Mouse (Mus musculus) midbrain, embryonic 11.5 days (tissue): ENCODE measurements around the gene Ttc39b. TPM values are rescaled to one million over a fixed set of nuclear protein-coding genes. Genes with fewer than 3 reads are reported as not detected.
A peak's percentile ranks its signal among the peaks of the same experiment; 100 is the strongest.

Experiments
- ATAC-seq: fragments of 200-750 bp; cut with Nextera tagmentation; 2 replicates; pipeline ENCODE4 v1.8.0; 2017; ENCODE audit warnings: moderate TSS enrichment, moderate library complexity; ENCODE audit not compliant: low FRiP score
- DNase-seq: peaks from one replicate; pipeline ENCODE4 v3.0.0; 2015; ENCODE audit warnings: low spot score; ENCODE audit errors: missing footprints
- H3K27ac ChIP-seq: fragments of 300-500 bp; sonication (generic); 2 replicates; pipeline ENCODE4 v1.5.1; 2014; ENCODE audit warnings: low read depth, low read length
- H3K27me3 ChIP-seq: fragments of 300-500 bp; sonication (generic); 2 replicates; pipeline ENCODE4 v1.6.1; 2014; ENCODE audit warnings: mild to moderate bottlenecking, low read length, moderate library complexity, mixed read lengths; ENCODE audit not compliant: control insufficient read depth, insufficient read depth
- H3K36me3 ChIP-seq: fragments of 300-500 bp; sonication (generic); 2 replicates; pipeline ENCODE4 v1.6.1; 2014; ENCODE audit warnings: mild to moderate bottlenecking, low read length, moderate library complexity, mixed read lengths; ENCODE audit not compliant: control insufficient read depth, insufficient read depth
- H3K4me1 ChIP-seq: fragments of 300-500 bp; sonication (generic); 2 replicates; pipeline ENCODE4 v1.6.1; 2014; ENCODE audit warnings: low read length; ENCODE audit not compliant: control insufficient read depth, insufficient read depth
- H3K4me2 ChIP-seq: fragments of 300-500 bp; sonication (generic); 2 replicates; pipeline ENCODE4 v1.6.1; 2014; ENCODE audit warnings: mild to moderate bottlenecking, moderate library complexity
- H3K4me3 ChIP-seq: fragments of 300-500 bp; sonication (generic); 2 replicates; pipeline ENCODE4 v1.5.1; 2014; ENCODE audit warnings: low read depth, low read length
- H3K9ac ChIP-seq: fragments of 300-500 bp; sonication (generic); 2 replicates; pipeline ENCODE4 v1.6.1; 2014; ENCODE audit warnings: low read length
- H3K9me3 ChIP-seq: fragments of 300-500 bp; sonication (generic); 2 replicates; pipeline ENCODE4 v1.6.1; 2016; ENCODE audit warnings: low read length; ENCODE audit not compliant: control insufficient read depth
- WGBS: fragments of 180-500 bp; shearing (Covaris S2); extraction: QIAGEN DNeasy Blood & Tissue Kit; methylation state at CpG from one replicate; pipeline ENCODE4 v1.1.7; 2014; 5-methylcytosine and 5-hydroxymethylcytosine counted together
- polyA plus RNA-seq: library from polyadenylated mRNA; unstranded; fragments of >200 nt; fragmentation: Nextera tagmentation; extraction: Ambion mirVana; gene quantifications from 2 replicates; pipeline ENCODE4 v1.2.1, GENCODE M21; 2014

The Ttc39b gene
- polyA plus RNA-seq, 1 experiment from 2014 or later = 1.9 TPM

DNA sequence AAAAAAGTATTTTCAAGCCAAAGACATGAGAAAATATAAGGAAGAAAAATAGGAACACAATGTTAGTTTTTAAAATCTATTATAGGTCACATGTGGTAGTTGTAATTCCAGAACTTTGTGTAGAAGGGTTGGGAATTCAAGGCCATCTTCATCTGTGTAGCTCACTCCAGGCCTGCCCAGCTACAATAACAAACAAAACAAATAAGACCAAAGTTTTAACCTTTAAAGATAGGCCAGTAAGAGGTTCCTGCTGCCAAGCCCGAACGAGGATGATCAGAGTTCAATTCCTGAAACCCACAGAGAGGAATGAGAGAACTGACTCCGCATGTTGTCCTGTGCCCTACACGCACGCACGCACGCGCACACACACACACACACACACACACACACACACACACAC lies 53.6 kb downstream of the Ttc39b start:
- H3K36me3 ChIP-seq = no peaks in the 10 kb centered on the region
- no peaks in the 10 kb centered on the region for H3K9me3 ChIP-seq
- no peaks in the 10 kb centered on the region for H3K4me1 ChIP-seq
- no peak overlapping the region for H3K27ac ChIP-seq
- H3K4me2 ChIP-seq = no peak overlapping the region
- H3K9ac ChIP-seq = no peak overlapping the region
- no peaks in the 10 kb centered on the region for H3K27me3 ChIP-seq
- no peak overlapping the region for H3K4me3 ChIP-seq
- no peak for ATAC-seq
- DNase-seq = no peak
- WGBS = 94% methylated on average over 8 of the region's 8 CpGs

DNA sequence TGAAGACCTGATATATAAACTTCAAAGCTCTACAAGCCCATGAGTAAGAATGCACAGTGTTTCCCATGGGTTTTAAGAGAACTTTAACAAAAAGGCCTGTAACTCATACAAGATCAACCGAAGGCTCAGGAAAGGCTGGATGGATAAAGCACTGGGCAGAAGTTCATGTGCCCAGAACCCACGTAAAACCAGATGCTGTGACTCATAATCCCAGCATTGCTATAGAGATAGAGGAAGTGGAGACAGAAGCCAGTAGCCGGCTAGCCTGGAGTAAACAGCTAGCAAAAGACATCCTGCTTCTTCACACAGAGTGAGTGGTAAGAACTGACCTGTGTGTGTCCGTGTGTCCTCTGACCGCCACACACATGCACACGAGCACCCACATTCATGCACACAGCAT lies 54.4 kb downstream of the Ttc39b start:
- ATAC-seq (no peak), DNase-seq (no peak)
- no peak overlapping the region for H3K4me3 ChIP-seq
- 89% methylated on average over 6 of the region's 6 CpGs for WGBS
- H3K27ac ChIP-seq = no peak overlapping the region
- H3K4me2 ChIP-seq = no peak overlapping the region
- H3K9me3 ChIP-seq = no peaks in the 10 kb centered on the region
- H3K36me3 ChIP-seq = no peaks in the 10 kb centered on the region
- H3K9ac ChIP-seq = no peak overlapping the region
- no peaks in the 10 kb centered on the region for H3K27me3 ChIP-seq
- H3K4me1 ChIP-seq = no peaks in the 10 kb centered on the region

DNA sequence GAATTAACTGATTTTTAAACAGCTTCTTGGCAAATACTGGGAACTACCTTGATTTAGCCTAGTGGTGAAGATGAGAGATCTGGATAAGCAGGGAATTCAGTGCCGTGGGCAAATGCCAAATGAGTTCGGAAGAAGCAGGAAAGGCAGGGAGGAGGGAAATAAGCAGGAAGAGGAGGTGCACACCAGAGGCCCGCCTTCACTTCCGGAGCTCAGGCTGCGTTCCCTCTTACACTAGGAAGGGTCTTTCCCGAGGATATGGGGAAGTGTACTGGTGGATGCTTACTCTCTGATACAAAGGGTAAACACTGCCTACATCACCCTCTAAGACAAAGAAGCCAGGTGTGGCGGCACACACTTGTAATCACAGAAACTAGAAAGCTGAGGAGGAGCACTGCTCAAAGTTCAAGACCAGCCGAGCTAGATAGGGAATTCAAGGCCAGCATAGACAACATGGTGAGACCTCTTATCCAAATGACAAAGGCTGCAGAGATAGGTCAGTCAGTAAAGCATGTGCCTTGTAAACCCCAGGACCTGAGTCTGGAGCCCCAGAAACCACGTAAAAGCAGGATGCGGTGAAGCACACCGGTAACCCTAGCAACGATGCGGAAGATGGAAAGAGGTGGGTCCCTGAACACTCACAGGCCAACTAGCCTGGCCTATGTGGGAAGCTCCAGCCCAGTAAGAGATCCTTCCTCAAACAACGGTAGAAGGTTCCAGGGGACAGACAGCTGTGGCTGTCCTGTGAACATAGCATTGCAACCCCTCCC lies 57.9 kb downstream of the Ttc39b start:
- ATAC-seq = no peak
- WGBS = 82% methylated on average over 14 of the region's 14 CpGs

DNA sequence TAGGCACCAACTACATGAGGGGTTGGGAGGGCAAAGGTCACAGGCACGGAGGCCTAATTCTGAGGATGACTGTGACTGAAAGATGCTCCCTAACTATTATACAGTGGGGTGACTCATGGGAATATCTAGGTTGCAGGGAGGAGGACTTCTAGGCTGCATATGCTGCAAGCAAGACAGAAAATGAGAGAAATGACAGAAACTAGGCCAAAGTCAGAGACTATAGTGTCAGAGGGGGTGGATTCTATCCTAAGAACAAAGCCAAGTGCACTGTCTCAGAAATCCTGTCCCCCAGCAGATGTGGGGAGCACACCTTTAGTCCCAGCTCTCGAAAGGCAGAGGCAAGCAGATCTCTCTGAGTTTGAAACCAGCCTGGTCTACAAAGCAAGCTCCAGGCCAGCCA lies 59.2 kb downstream of the Ttc39b start:
- Histone ChIP-seq H3K9me3 (no peaks in the 10 kb centered on the region), H3K4me3 (no peak overlapping the region), H3K4me1 (no peaks in the 10 kb centered on the region), H3K27me3 (no peaks in the 10 kb centered on the region), H3K36me3 (no peaks in the 10 kb centered on the region), H3K27ac (no peak overlapping the region), H3K9ac (no peak overlapping the region), H3K4me2 (no peak overlapping the region)
- DNase-seq (no peak), ATAC-seq (no peak)
- WGBS = 91% methylated on average over 2 of the region's 2 CpGs

More for the DNA sequence above, 57.9 kb downstream of the Ttc39b start:
- Histone ChIP-seq H3K27me3 (no peaks in the 10 kb centered on the region), H3K4me3 (no peak overlapping the region), H3K9me3 (no peaks in the 10 kb centered on the region), H3K27ac (no peak overlapping the region), H3K4me1 (no peaks in the 10 kb centered on the region), H3K9ac (no peak overlapping the region), H3K36me3 (no peaks in the 10 kb centered on the region), H3K4me2 (no peak overlapping the region)
- no peak for DNase-seq

DNA sequence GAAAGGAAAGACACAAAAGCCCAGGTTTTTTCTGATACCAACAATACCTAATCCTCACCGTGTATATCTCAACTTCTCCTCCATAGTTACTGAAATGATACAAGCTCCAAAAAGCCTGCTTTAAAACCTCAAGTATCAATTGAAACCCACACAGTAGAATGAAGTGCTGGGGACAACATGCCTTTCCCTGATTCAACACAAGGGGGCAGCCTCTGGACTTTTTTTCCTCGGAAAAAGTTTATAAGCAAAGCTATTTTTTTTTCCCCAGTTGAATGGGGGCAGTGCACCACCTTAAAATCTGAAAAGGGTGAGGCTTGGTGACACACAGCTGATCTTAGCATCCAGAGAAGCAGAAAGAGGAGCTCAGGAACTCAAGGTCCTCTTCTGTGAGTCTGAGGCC lies 62.1 kb downstream of the Ttc39b start:
- peak; percentile 97 for DNase-seq
- Histone ChIP-seq H3K9me3 (no peaks in the 10 kb centered on the region), H3K4me2 (no peak overlapping the region), H3K27ac (no peak overlapping the region), H3K36me3 (no peaks in the 10 kb centered on the region), H3K27me3 (no peaks in the 10 kb centered on the region), H3K9ac (no peak overlapping the region), H3K4me1 (no peaks in the 10 kb centered on the region), H3K4me3 (no peak overlapping the region)
- WGBS = 14% methylated on average over 2 of the region's 2 CpGs
- no peak for ATAC-seq

DNA sequence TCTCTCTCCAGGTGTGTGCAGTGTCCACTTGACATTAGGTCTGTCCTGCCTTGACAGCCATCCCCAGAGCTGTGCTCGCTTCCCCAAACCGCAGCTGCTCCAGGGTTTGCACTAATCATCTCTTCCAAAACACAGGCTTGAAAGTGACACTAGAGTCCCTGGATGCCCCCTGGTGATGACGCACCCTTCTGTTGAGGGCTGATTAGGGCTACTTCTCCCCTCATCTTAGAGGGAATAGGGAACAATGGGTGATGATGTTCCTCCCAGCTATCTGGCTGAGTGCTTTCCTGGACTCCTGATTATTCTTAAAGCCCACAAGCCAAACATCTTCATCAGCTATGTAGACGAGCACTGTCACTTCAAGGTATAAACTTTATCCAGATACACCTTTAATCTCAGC lies 64.4 kb downstream of the Ttc39b start:
- no peaks in the 10 kb centered on the region for H3K4me1 ChIP-seq
- no peak overlapping the region for H3K4me2 ChIP-seq
- ATAC-seq = no peak
- no peak overlapping the region for H3K27ac ChIP-seq
- no peaks in the 10 kb centered on the region for H3K9me3 ChIP-seq
- no peaks in the 10 kb centered on the region for H3K27me3 ChIP-seq
- 86% methylated on average over 4 of the region's 4 CpGs for WGBS
- H3K36me3 ChIP-seq = no peaks in the 10 kb centered on the region
- H3K4me3 ChIP-seq = no peak overlapping the region
- no peak overlapping the region for H3K9ac ChIP-seq
- no peak for DNase-seq

DNA sequence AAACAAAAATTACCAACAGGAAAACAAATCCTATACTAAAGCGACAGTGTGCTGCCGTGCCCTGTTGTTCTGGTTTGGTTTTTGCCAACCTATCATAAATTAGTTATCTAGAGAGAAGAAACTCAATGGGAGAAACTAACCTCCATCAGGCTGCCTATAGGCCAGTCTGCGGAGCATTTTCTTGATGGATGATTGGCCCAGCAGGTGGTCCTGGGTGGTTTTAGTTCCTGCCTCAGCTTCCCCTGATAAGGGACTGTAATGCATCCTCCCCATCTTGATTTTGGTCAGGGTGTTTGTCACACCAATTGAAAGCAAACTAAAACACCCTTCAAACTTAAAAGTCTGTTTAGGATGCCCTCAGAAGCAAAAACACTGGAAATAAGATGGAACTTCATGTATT lies 65.8 kb downstream of the Ttc39b start:
- no peak overlapping the region for H3K9ac ChIP-seq
- no peaks in the 10 kb centered on the region for H3K27me3 ChIP-seq
- DNase-seq (no peak), ATAC-seq (no peak)
- H3K36me3 ChIP-seq = no peaks in the 10 kb centered on the region
- no peaks in the 10 kb centered on the region for H3K4me1 ChIP-seq
- no peak overlapping the region for H3K27ac ChIP-seq
- no peaks in the 10 kb centered on the region for H3K9me3 ChIP-seq
- 89% methylated on average over 3 of the region's 3 CpGs for WGBS
- H3K4me3 ChIP-seq = no peak overlapping the region
- no peak overlapping the region for H3K4me2 ChIP-seq

DNA sequence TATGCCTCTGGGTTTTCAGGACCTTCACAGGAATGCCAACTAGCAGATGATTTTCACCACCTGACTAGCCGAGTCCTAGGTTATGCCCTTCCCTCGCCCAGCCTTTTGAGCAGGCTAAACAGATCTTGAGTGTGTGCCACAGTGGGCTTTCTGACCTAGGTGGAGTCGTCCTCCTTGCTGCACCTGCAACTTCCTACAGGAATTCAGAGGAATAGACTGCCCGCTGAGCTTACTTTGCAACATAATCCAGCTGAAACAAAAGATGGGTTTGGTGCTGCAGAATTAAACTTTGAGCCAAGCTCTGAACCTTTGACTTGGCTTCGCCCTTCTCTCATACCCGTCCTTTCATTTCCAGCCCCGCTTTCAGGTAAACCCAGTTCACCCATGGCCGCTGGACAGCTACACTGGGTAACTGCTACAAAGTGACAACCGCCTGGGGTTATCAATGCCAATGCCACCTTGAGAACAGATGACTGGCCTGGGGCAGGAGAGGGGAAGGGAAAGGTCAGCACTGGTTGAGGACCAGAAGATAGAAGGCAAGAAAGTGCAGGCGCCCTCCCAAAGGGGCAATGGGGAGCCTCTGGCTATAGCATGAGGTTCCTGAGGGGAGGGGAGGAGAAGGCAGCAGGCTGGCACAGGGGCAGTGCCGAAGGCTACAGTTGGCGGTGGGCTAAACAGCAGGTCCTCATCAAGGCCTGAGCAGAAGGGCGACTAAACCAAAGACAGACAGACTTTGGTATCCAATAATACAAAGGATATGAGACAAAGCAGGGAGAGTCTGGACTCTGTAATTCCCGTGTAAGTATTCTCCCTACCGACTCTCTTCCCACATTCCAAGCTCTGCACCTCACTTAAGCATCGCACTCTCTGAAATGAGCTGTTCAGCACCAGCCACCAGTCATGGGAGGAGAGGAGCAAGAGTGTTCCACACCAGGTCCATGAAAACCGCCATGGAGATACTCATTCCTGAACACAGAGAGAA lies 66.5 kb downstream of the Ttc39b start:
- Histone ChIP-seq H3K27ac (no peak overlapping the region), H3K4me1 (no peaks in the 10 kb centered on the region), H3K27me3 (no peaks in the 10 kb centered on the region), H3K4me2 (no peak overlapping the region), H3K36me3 (no peaks in the 10 kb centered on the region), H3K9me3 (no peaks in the 10 kb centered on the region), H3K4me3 (no peak overlapping the region), H3K9ac (no peak overlapping the region)
- no peak for ATAC-seq
- 46% methylated on average over 17 of the region's 17 CpGs for WGBS
- no peak for DNase-seq

DNA sequence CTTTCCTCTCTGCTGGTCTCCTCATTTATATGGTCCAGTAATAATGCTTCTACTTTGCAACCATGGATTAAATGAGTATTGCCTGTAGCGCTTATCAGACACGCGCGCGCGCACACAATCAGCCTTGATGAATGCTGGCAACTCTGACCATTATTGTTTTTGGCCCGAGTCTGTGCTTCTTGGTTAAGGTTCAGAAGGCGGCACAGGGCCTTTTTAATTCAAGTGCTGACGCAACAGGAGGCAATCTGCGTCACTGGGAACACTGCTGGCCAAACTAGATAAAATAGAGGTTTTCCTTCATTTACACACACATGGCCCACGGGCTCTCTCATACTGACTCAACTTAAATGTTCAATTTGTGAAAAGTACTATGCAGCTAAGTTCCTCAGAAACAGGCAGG lies 67.3 kb downstream of the Ttc39b start:
- no peak overlapping the region for H3K4me2 ChIP-seq
- no peak overlapping the region for H3K4me3 ChIP-seq
- ATAC-seq (no peak), DNase-seq (no peak)
- no peaks in the 10 kb centered on the region for H3K9me3 ChIP-seq
- WGBS = 84% methylated on average over 11 of the region's 11 CpGs
- no peaks in the 10 kb centered on the region for H3K4me1 ChIP-seq
- no peaks in the 10 kb centered on the region for H3K36me3 ChIP-seq
- H3K27me3 ChIP-seq = no peaks in the 10 kb centered on the region
- H3K9ac ChIP-seq = no peak overlapping the region
- no peak overlapping the region for H3K27ac ChIP-seq
